Mouse (Mus musculus) CD4-positive naive resting alpha-beta T cell, adult 76 days (primary cell): Measurements from ENCODE around the gene Ky. TPM values are rescaled to one million over a fixed set of nuclear protein-coding genes. Genes with fewer than 3 reads are reported as not detected.

Experiments
- total RNA-seq: library from RNA; stranded (reverse); gene quantifications from one replicate; pipeline ENCODE4 v1.2.4, GENCODE M21; 2023

Ky gene
- total RNA-seq, result not detected

DNA sequence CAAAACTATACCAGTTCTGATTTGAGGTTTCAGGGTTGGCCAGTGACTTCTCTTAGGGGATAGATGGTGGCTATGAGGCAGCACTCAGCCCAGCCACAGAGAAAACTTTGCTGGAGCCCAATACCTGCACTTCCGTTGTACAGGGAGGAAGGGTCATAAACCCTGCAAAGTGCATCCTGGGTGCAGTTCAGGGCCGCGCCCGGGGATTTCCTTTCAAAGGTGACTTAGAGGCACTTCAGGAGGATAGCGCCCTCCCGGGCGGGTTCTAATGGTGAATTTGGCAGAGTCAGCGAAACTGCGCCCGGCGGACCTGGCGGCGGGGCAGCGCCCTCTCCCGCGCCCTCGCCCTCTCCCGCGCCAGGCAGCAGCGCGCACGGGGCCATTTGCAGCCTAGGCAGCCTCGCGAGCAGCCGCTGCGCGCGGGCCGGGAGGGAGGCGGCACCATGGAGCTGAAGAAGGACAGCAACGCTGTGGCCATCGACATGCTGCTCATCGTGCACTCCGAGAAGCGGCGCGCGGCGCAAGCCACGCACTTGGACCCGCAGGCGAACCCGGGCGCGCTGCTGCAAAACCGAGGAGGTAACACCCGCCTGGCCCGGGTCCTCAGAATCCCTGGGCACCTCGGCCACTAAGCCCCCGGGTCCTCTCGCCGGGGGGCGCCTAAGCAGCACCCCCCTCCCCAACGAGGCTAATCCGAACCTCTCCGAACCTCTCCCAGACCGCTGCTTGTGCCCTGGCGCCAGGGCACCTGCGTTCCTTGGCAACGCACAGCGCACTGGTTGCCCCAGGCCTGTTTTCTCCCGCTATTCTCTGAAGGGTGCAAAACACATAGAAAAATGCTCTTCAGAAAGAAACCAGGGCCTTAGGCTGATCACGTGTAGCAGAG is at the start of gene Ky:
Ky (plus strand) TSS at position 51 of the 886 bp plus-strand sequence.

Other genes starting within 250 kb of the Ky start
- not detected for gene Ephb1, start 151.1 kb upstream of the Ky start, total RNA-seq
- gene Anapc13, start 120.5 kb downstream of the Ky start, total RNA-seq, result 43.8 TPM
- gene Cep63, start 120.8 kb downstream of the Ky start, total RNA-seq, result 88.5 TPM
- gene Amotl2, start 210.9 kb downstream of the Ky start, total RNA-seq, result 0.21 TPM